Mouse (Mus musculus): ENCODE results near the gene Gm5475.
"Not testable (repeated sequence)": the region's sequence is repeated elsewhere in the genome, so short reads cannot be mapped to it uniquely, and the experiment has no call there.

- TF ChIP-seq CTCF, POLR2A (IDR thresholded peaks at IDR 0.05; ENCODE audit: insufficient read depth, low read depth, low read length): not testable (repeated sequence)
Observed at GRCm38 (mm10) chr15:100377847-100378505, 44.0 kb upstream of the Gm5475 start.
